Mouse (Mus musculus) liver (tissue): Measurements from ENCODE around the gene Glmp.
"Not testable (repeated sequence)": the region's sequence is repeated elsewhere in the genome, so short reads cannot be mapped to it uniquely, and the experiment has no call there.

ENCODE experiments used
- DNase-seq: peaks from one replicate; pipeline ENCODE4 v3.0.0-alpha.2; 2020; ENCODE audit warnings: mixed read lengths

Glmp gene

GRCm38 (mm10) chr3:88336058-88337013 lies 11.5 kb downstream of the Glmp start, which contains the start of the genes Tmem79 and Smg5:
Gene Tmem79 (minus strand): TSS chr3:88336148.
Gene Smg5 (plus strand): TSS chr3:88336260.
- DNase-seq, result peak; percentile 96

- peak; percentile 74 for DNase-seq
Measured at GRCm38 (mm10) chr3:88337367-88338020, 12.7 kb downstream of the Glmp start.

- DNase-seq, result peak; percentile 79
Measured at GRCm38 (mm10) chr3:88338316-88338715, 13.5 kb downstream of the Glmp start.

GRCm38 (mm10) chr3:88339006-88339405 lies 14.2 kb downstream of the Glmp start:
- no peak for DNase-seq

- DNase-seq, result no peak
Measured at GRCm38 (mm10) chr3:88350732-88351131, 25.9 kb downstream of the Glmp start.

GRCm38 (mm10) chr3:88352907-88353306 lies 28.1 kb downstream of the Glmp start:
- DNase-seq, result no peak

- no peak for DNase-seq
Measured at GRCm38 (mm10) chr3:88354396-88355165, 29.8 kb downstream of the Glmp start.

GRCm38 (mm10) chr3:88359584-88359983 lies 34.8 kb downstream of the Glmp start:
- no peak for DNase-seq

GRCm38 (mm10) chr3:88359989-88360388 lies 35.2 kb downstream of the Glmp start:
- no peak for DNase-seq

- DNase-seq, result no peak
Measured at GRCm38 (mm10) chr3:88361096-88361495, 36.3 kb downstream of the Glmp start.

GRCm38 (mm10) chr3:88361612-88362313 lies 36.9 kb downstream of the Glmp start:
- DNase-seq, result no peak

GRCm38 (mm10) chr3:88363700-88364099 lies 38.9 kb downstream of the Glmp start:
- peak; percentile 88 for DNase-seq

GRCm38 (mm10) chr3:88364337-88364736 lies 39.5 kb downstream of the Glmp start, which contains the start of gene Paqr6:
Gene Paqr6 (plus strand): TSS chr3:88364584.
- DNase-seq, result peak; percentile 97

- no peak for DNase-seq
Measured at GRCm38 (mm10) chr3:88365705-88366361, 41.0 kb downstream of the Glmp start.

GRCm38 (mm10) chr3:88366830-88367428 lies 42.1 kb downstream of the Glmp start:
- DNase-seq, result peak; percentile 64

- not testable (repeated sequence) for DNase-seq
Measured at GRCm38 (mm10) chr3:88367517-88367916, 42.7 kb downstream of the Glmp start.

- not testable (repeated sequence) for DNase-seq
Measured at GRCm38 (mm10) chr3:88368511-88368910, 43.7 kb downstream of the Glmp start.

GRCm38 (mm10) chr3:88372643-88373042 lies 47.8 kb downstream of the Glmp start, which contains the start of gene Bglap3:
Gene Bglap3 (minus strand): TSS chr3:88372743.
- DNase-seq, result not testable (repeated sequence)

GRCm38 (mm10) chr3:88375750-88376626 lies 51.2 kb downstream of the Glmp start:
- DNase-seq, result peak; percentile 65

GRCm38 (mm10) chr3:88376644-88377043 lies 51.8 kb downstream of the Glmp start:
- DNase-seq, result not testable (repeated sequence)
